Mouse (Mus musculus) thymus, adult 2 months (tissue): ENCODE results near the gene Inhbc.

Experiments used
- CTCF ChIP-seq: fragments of 200-500 bp; IDR thresholded peaks from 2 replicates; pipeline ENCODE4 v1.5.1; 2012; ENCODE audit warnings: mild to moderate bottlenecking, control low read depth, low read length, moderate library complexity, borderline replicate concordance; ENCODE audit not compliant: control insufficient read depth, poor library complexity, insufficient read depth; ENCODE audit errors: extremely low read depth
- POLR2A ChIP-seq: fragments of 200-500 bp; IDR thresholded peaks from 2 replicates; pipeline ENCODE4 v1.6.1; 2012; ENCODE audit warnings: mild to moderate bottlenecking, low read length, control low read depth, moderate library complexity; ENCODE audit not compliant: control insufficient read depth, poor library complexity, insufficient read depth; ENCODE audit errors: extremely low read depth

- TF ChIP-seq CTCF (no peak), POLR2A (no peak)
Measured at GRCm38 (mm10) chr10:127312858-127313257, 57.4 kb downstream of the Inhbc start.
